Mouse (Mus musculus) MEL (cell line): Measurements from ENCODE around the gene Tmem161a.

Source experiments
- CTCF ChIP-seq, 3 experiments: IDR thresholded peaks in 2 of 3; conservative IDR thresholded peaks in 1 of 3; 2 replicates each; pipeline ENCODE4 v1.5.1; 2011 to 2012; ENCODE audit warnings: low read length in 3 of 3, low read depth in 2 of 3, mild to moderate bottlenecking in 2 of 3, improper control_type of control experiment in 1 of 3, inconsistent platforms in 1 of 3, mixed read lengths in 1 of 3, moderate library complexity in 1 of 3; ENCODE audit not compliant: control insufficient read depth in 1 of 3, insufficient read depth in 1 of 3, poor library complexity in 1 of 3, severe bottlenecking in 1 of 3
- ELF1 ChIP-seq: IDR thresholded peaks from 2 replicates; pipeline ENCODE4 v1.6.1; 2014; ENCODE audit warnings: low read depth, mild to moderate bottlenecking, inconsistent platforms, low read length, improper control_type of control experiment, moderate library complexity
- POLR2A ChIP-seq, 2 experiments: IDR thresholded peaks; 2 replicates each; pipeline ENCODE4 v1.6.1; 2011 to 2012; ENCODE audit warnings: low read length in 2 of 2, mild to moderate bottlenecking in 2 of 2, control low read depth in 1 of 2, improper control_type of control experiment in 1 of 2, low read depth in 1 of 2, moderate library complexity in 1 of 2; ENCODE audit not compliant: control insufficient read depth in 1 of 2, insufficient read depth in 1 of 2, poor library complexity in 1 of 2
- SIN3A ChIP-seq: IDR thresholded peaks from 2 replicates; pipeline ENCODE4 v1.6.1; 2012; ENCODE audit warnings: low read length, improper control_type of control experiment, inconsistent platforms
- USF2 ChIP-seq, 2 experiments: IDR thresholded peaks; 2 replicates each; pipeline ENCODE4 v1.6.1; 2011 to 2012; ENCODE audit warnings: improper control_type of control experiment in 2 of 2, low read length in 2 of 2, borderline replicate concordance in 1 of 2, inconsistent platforms in 1 of 2, low read depth in 1 of 2, mild to moderate bottlenecking in 1 of 2; ENCODE audit not compliant: insufficient read depth in 1 of 2

DNA sequence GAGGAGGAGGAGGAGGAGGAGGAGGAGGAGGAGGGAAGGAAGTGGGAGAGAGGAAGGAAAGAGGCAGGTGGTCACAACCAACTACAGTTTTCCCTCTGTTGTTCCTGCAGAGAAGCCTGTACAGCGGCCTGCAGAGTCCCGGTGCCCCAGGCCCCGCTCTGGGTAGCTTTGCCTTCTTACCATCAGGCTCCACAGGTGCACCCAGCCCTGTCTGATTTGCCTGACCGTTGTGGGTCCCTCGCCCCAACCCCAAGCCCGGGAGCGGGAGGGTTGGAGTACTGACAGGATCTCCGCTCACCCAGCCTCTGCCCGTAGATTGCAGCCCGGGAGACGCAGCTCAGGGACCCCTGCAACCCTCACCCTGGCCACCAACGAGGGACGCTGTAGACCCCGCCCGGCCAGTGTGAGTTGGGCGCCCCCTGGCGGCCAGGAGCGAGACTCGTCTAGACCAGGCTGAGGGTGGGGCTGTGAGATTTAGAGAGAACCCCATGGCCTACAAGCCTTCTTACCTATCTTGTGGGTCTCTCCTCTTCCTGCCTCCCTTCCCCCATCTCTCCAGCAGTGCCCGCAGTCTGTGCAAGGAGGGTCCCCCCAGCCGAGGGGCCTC, 5.5 kb upstream of the Tmem161a start:
- no peak for TF ChIP-seq POLR2A (IDR thresholded peaks at IDR 0.05; ENCODE audit: control insufficient read depth in 1 of 2, insufficient read depth in 1 of 2, low read depth in 1 of 2, low read length in 2 of 2, poor library complexity in 1 of 2)
- TF ChIP-seq CTCF (IDR thresholded peaks at IDR 0.05 in 2 of 3, conservative IDR thresholded peaks at IDR 0.05 in 1 of 3; ENCODE audit: control insufficient read depth in 1 of 3, insufficient read depth in 1 of 3, low read depth in 2 of 3, low read length in 3 of 3, poor library complexity in 1 of 3, severe bottlenecking in 1 of 3), result peak; percentile 83 to 86 (median 84)
- TF ChIP-seq ELF1, result no peak
- TF ChIP-seq USF2 (IDR thresholded peaks at IDR 0.05; ENCODE audit: borderline replicate concordance in 1 of 2, insufficient read depth in 1 of 2, low read depth in 1 of 2, low read length in 2 of 2), result no peak
- TF ChIP-seq SIN3A, result no peak
